Mouse (Mus musculus): ENCODE measurements at regions not wholly inside any gene's neighbourhood (a gene's known extent, or its start where the extent isn't known, plus 50 kb on each side); places are given as distances from the start of the nearest gene placed in this dataset.

GRCm38 (mm10) chr2:178542032-178542431, 111.7 kb downstream of the Cdh26 start:
- DNase-seq (ENCODE audit: low read depth, low spot score), result no peak

GRCm38 (mm10) chr2:178544411-178544810, 114.1 kb downstream of the Cdh26 start:
- no peak for DNase-seq (ENCODE audit: low read depth, low spot score)

- no peak for DNase-seq (ENCODE audit: low read depth, low spot score)
Observed at GRCm38 (mm10) chr2:178545601-178546352, 115.4 kb downstream of the Cdh26 start.

- DNase-seq (ENCODE audit: low read depth, low spot score), result no peak
Observed at GRCm38 (mm10) chr2:178546353-178546720, 116.0 kb downstream of the Cdh26 start.

GRCm38 (mm10) chr2:178546888-178547287, 116.6 kb downstream of the Cdh26 start:
- peak; percentile 45 for DNase-seq (ENCODE audit: low read depth, low spot score)

- DNase-seq (ENCODE audit: low read depth, low spot score), result no peak
Observed at GRCm38 (mm10) chr2:178548937-178549336, 118.6 kb downstream of the Cdh26 start.

GRCm38 (mm10) chr2:178553736-178554135, 123.4 kb downstream of the Cdh26 start:
- DNase-seq (ENCODE audit: low read depth, low spot score), result no peak

GRCm38 (mm10) chr2:178555692-178556340, 125.5 kb downstream of the Cdh26 start:
- no peak for DNase-seq (ENCODE audit: low read depth, low spot score)

- DNase-seq (ENCODE audit: low read depth, low spot score), result no peak
Observed at GRCm38 (mm10) chr2:178557934-178558333, 127.6 kb downstream of the Cdh26 start.

GRCm38 (mm10) chr2:178563287-178563686, 133.0 kb downstream of the Cdh26 start:
- DNase-seq (ENCODE audit: low read depth, low spot score), result no peak

- no peak for DNase-seq (ENCODE audit: low read depth, low spot score)
Observed at GRCm38 (mm10) chr2:178565368-178565818, 135.1 kb downstream of the Cdh26 start.

- no peak for DNase-seq (ENCODE audit: low read depth, low spot score)
Observed at GRCm38 (mm10) chr2:178567493-178567892, 137.2 kb downstream of the Cdh26 start.

- no peak for DNase-seq (ENCODE audit: low read depth, low spot score)
Observed at GRCm38 (mm10) chr2:178572301-178572700, 142.0 kb downstream of the Cdh26 start.

- peak; percentile 69 for DNase-seq (ENCODE audit: low read depth, low spot score)
Observed at GRCm38 (mm10) chr2:178574859-178575258, 144.5 kb downstream of the Cdh26 start.

GRCm38 (mm10) chr2:178575403-178575802, 145.1 kb downstream of the Cdh26 start:
- DNase-seq (ENCODE audit: low read depth, low spot score), result no peak

- no peak for DNase-seq (ENCODE audit: low read depth, low spot score)
Observed at GRCm38 (mm10) chr2:178576067-178576466, 145.7 kb downstream of the Cdh26 start.

GRCm38 (mm10) chr2:178579571-178579970, 149.2 kb downstream of the Cdh26 start:
- no peak for DNase-seq (ENCODE audit: low read depth, low spot score)

GRCm38 (mm10) chr2:178581306-178581705, 151.0 kb downstream of the Cdh26 start:
- DNase-seq (ENCODE audit: low read depth, low spot score), result no peak

- no peak for DNase-seq (ENCODE audit: low read depth, low spot score)
Observed at GRCm38 (mm10) chr2:178584970-178585566, 154.7 kb downstream of the Cdh26 start.

GRCm38 (mm10) chr2:178587134-178587636, 156.9 kb downstream of the Cdh26 start:
- DNase-seq (ENCODE audit: low read depth, low spot score), result no peak

- no peak for DNase-seq (ENCODE audit: low read depth, low spot score)
Observed at GRCm38 (mm10) chr2:178593743-178594142, 163.4 kb downstream of the Cdh26 start.

- DNase-seq (ENCODE audit: low read depth, low spot score), result no peak
Observed at GRCm38 (mm10) chr2:178594177-178594576, 163.8 kb downstream of the Cdh26 start.
